Comparison of ENCODE assay signal across 1 mouse cellular context in genomic region chr11:94630199-94631011, GRCm38 (mm10).
TF ChIP-seq lines count a peak whose summit lies in the region.

No protein-coding gene starts in this region.

TF ChIP-seq in MEL, 35 proteins besides CTCF, POLR2A, EP300 and RAD21 (continued from another document):
- TF ChIP-seq TAL1 (IDR thresholded peaks at IDR 0.05; ENCODE audit: low read length), result no peak
- no peak for TF ChIP-seq KAT2A (conservative IDR thresholded peaks at IDR 0.05; ENCODE audit: low read depth, low read length)
- no peak for TF ChIP-seq USF2 (IDR thresholded peaks at IDR 0.05; ENCODE audit: borderline replicate concordance in 1 of 2, insufficient read depth in 1 of 2, low read depth in 1 of 2, low read length in 2 of 2)
- TF ChIP-seq CHD1 (IDR thresholded peaks at IDR 0.05; ENCODE audit: low read depth, low read length), result no peak
- no peak for TF ChIP-seq UBTF (IDR thresholded peaks at IDR 0.05; ENCODE audit: borderline replicate concordance, insufficient read depth, low read depth, low read length)
- TF ChIP-seq E2F4 (IDR thresholded peaks at IDR 0.05; ENCODE audit: borderline replicate concordance, low read depth, low read length), result 0 out of 2 replicates have a peak, but pooled peaks have one; percentile 1
- TF ChIP-seq TBP (IDR thresholded peaks at IDR 0.05; ENCODE audit: low read depth, low read length), result no peak
- TF ChIP-seq SIN3A (IDR thresholded peaks at IDR 0.05; ENCODE audit: low read length), result peak; percentile 77
- peak; percentile 89; the same call in 1 of the 2 replicates for TF ChIP-seq BHLHE40 (IDR thresholded peaks at IDR 0.05; ENCODE audit: borderline replicate concordance, low read depth, low read length)
- no peak for TF ChIP-seq ZKSCAN1 (IDR thresholded peaks at IDR 0.05; ENCODE audit: low read depth, low read length)
- no peak for TF ChIP-seq HCFC1 (IDR thresholded peaks at IDR 0.05; ENCODE audit: low read depth, low read length)
- no peak for TF ChIP-seq ZC3H11A (IDR thresholded peaks at IDR 0.05; ENCODE audit: low read depth, low read length)
- no peak for TF ChIP-seq ZMIZ1 (IDR thresholded peaks at IDR 0.05; ENCODE audit: low read depth, low read length)
- no peak for TF ChIP-seq MEF2A (IDR thresholded peaks at IDR 0.05; ENCODE audit: extremely low read depth, insufficient replicate concordance, low read depth, low read length, poor library complexity, severe bottlenecking)
- peak; percentile 92 for TF ChIP-seq MAX (IDR thresholded peaks at IDR 0.05; ENCODE audit: low read length)
- TF ChIP-seq CHD2 (IDR thresholded peaks at IDR 0.05; ENCODE audit: low read length), result no peak
- TF ChIP-seq ZNF384 (IDR thresholded peaks at IDR 0.05; ENCODE audit: low read depth, low read length), result no peak
- TF ChIP-seq MAFK (IDR thresholded peaks at IDR 0.05; ENCODE audit: borderline replicate concordance, low read depth, low read length), result no peak
